Mouse (Mus musculus) hindbrain, embryonic 11.5 days (tissue): Measurements from ENCODE around the gene U2af1l4. TPM values are rescaled to one million over a fixed set of nuclear protein-coding genes. Genes with fewer than 3 reads are reported as not detected.

Experiments
- ATAC-seq: fragments of 200-750 bp; cut with Nextera tagmentation; 2 replicates; pipeline ENCODE4 v1.8.0; 2017; ENCODE audit warnings: mild to moderate bottlenecking, moderate TSS enrichment, moderate library complexity; ENCODE audit not compliant: low FRiP score
- DNase-seq: peaks from one replicate; pipeline ENCODE4 v3.0.0-alpha.2; 2015; ENCODE audit warnings: low spot score
- H3K27ac ChIP-seq: fragments of 300-500 bp; sonication (generic); 2 replicates; pipeline ENCODE4 v1.5.1; 2014; ENCODE audit warnings: mild to moderate bottlenecking, low read depth, low read length
- H3K27me3 ChIP-seq: fragments of 300-500 bp; sonication (generic); 2 replicates; pipeline ENCODE4 v1.6.1; 2014; ENCODE audit warnings: mild to moderate bottlenecking, low read length, moderate library complexity, mixed read lengths; ENCODE audit not compliant: control insufficient read depth, insufficient read depth
- H3K36me3 ChIP-seq: fragments of 300-500 bp; sonication (generic); 2 replicates; pipeline ENCODE4 v1.6.1; 2014; ENCODE audit warnings: mild to moderate bottlenecking, low read length, moderate library complexity, mixed read lengths; ENCODE audit not compliant: control insufficient read depth, insufficient read depth
- H3K4me1 ChIP-seq: fragments of 300-500 bp; sonication (generic); replicated peaks from 2 replicates; pipeline ENCODE4 v1.6.1; 2014; ENCODE audit warnings: low read length, mixed read lengths; ENCODE audit not compliant: control insufficient read depth, insufficient read depth
- H3K4me2 ChIP-seq: fragments of 300-500 bp; sonication (generic); replicated peaks from 2 replicates; pipeline ENCODE4 v1.6.1; 2014; ENCODE audit warnings: mild to moderate bottlenecking, low read depth, low read length
- H3K4me3 ChIP-seq: fragments of 300-500 bp; sonication (generic); 2 replicates; pipeline ENCODE4 v1.5.1; 2014; ENCODE audit warnings: low read depth, low read length
- H3K9ac ChIP-seq: fragments of 300-500 bp; sonication (generic); 2 replicates; pipeline ENCODE4 v1.6.1; 2014; ENCODE audit warnings: low read depth, low read length
- H3K9me3 ChIP-seq: fragments of 300-500 bp; sonication (generic); 2 replicates; pipeline ENCODE4 v1.6.1; 2016; ENCODE audit warnings: low read length; ENCODE audit not compliant: control insufficient read depth
- WGBS: fragments of 180-500 bp; shearing (Covaris S2); extraction: QIAGEN DNeasy Blood & Tissue Kit; methylation state at CpG from one replicate; pipeline ENCODE4 v1.1.7; 2014; 5-methylcytosine and 5-hydroxymethylcytosine counted together
- polyA plus RNA-seq: library from polyadenylated mRNA; unstranded; fragments of >200 nt; fragmentation: Nextera tagmentation; extraction: Ambion mirVana; gene quantifications from 2 replicates; pipeline ENCODE4 v1.2.1, GENCODE M21; 2014

Gene U2af1l4
- polyA plus RNA-seq, 1 experiment from 2014 or later = 100.0 TPM

- Histone ChIP-seq H3K4me2 (no peak overlapping the region; the same call in 1 of the 2 replicates), H3K9ac (no peak overlapping the region; the same call in 1 of the 2 replicates)
- 87% methylated on average over 13 of the region's 13 CpGs for WGBS
These were observed 5.1 kb upstream of the U2af1l4 start for GRCm38 (mm10) chr7:30557901-30558514.

DNA sequence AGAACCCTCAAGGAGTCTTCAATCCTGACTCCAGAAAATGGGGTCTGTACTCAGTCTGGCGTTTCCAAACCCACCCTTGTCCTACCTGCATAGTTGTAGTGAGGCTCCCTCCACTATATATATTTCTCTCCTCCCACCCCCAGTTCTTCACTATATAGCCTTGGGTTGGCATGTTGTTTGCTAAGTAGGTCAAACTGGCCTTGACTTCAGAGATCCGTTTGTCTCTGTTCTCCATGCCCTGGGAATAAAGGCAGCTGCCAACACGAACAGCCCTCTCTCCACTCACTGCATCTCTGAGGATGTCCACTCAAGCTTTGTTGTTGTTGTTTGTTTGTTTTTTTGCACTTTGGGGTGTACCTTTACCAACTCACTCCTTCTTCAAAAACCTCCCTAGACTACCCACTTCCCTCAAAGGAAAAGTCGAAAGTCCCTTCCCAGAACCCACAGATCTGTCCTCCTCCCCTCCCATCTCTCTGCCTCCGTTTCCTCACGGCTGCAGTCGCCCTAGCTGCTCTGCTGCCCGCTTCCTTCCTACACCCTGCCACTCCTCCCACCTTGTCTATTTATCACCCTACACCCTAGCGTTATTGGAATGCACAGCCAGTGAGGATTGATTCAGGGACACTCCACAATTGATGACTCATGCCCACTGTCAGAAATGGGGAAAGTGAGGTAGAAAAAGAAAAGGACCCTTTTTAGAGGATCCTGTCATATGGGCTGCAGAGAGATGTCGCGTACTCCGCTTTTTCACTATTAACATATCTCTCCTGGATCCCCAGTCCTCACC lies 4.3 kb upstream of the U2af1l4 start:
- ATAC-seq = peak; percentile 3
- 19% methylated on average over 12 of the region's 12 CpGs for WGBS
- peak overlapping the region; percentile 38 for H3K4me3 ChIP-seq
- 0 out of 2 replicates have a peak, but pooled peaks cover 5% of the 10 kb centered on the region for H3K36me3 ChIP-seq
- peak overlapping the region; percentile 68 for H3K4me2 ChIP-seq
- H3K4me1 ChIP-seq = no peaks in the 10 kb centered on the region; the same call in 1 of the 2 replicates
- H3K9ac ChIP-seq = peak overlapping the region; percentile 40
- H3K27me3 ChIP-seq = no peaks in the 10 kb centered on the region
- H3K9me3 ChIP-seq = no peaks in the 10 kb centered on the region
- no peak for DNase-seq
- no peak overlapping the region for H3K27ac ChIP-seq

More at GRCm38 (mm10) chr7:30557901-30558514, 5.1 kb upstream of the U2af1l4 start:
- DNase-seq = no peak
- ATAC-seq = no peak
- H3K36me3 ChIP-seq = 0 out of 2 replicates have a peak, but pooled peaks cover 5% of the 10 kb centered on the region
- peak overlapping the region; percentile 38; the same call in 1 of the 2 replicates for H3K4me3 ChIP-seq
- no peaks in the 10 kb centered on the region for H3K27me3 ChIP-seq
- peaks cover 3% of the 10 kb centered on the region for H3K4me1 ChIP-seq
- H3K9me3 ChIP-seq = no peaks in the 10 kb centered on the region
- H3K27ac ChIP-seq = no peak overlapping the region

GRCm38 (mm10) chr7:30559443-30559954 lies 3.6 kb upstream of the U2af1l4 start, which contains the start of gene Lin37:
TSS of gene Lin37 (minus strand) at chr7:30559838.
- H3K27ac ChIP-seq = no peak within 1 kb of the TSS
- peak within 1 kb of the TSS; percentile 40 for H3K9ac ChIP-seq
- DNase-seq = peak; percentile 94
- no peaks in the 10 kb centered on the region for H3K9me3 ChIP-seq
- no peaks in the 10 kb centered on the region; the same call in 1 of the 2 replicates for H3K4me1 ChIP-seq
- H3K36me3 ChIP-seq = 0 out of 2 replicates have a peak, but pooled peaks cover 5% of the 10 kb centered on the region
- H3K4me3 ChIP-seq = peak within 1 kb of the TSS; percentile 38
- peak; percentile 86 for ATAC-seq
- H3K27me3 ChIP-seq = no peaks in the 10 kb centered on the region
- WGBS = under 1% methylated on average over 20 of the region's 20 CpGs
- H3K4me2 ChIP-seq = peak within 1 kb of the TSS; percentile 68

GRCm38 (mm10) chr7:30560296-30560695 lies 2.8 kb upstream of the U2af1l4 start:
- H3K4me2 ChIP-seq = no peak overlapping the region
- ATAC-seq (no peak), DNase-seq (no peak)
- H3K36me3 ChIP-seq = 0 out of 2 replicates have a peak, but pooled peaks cover 5% of the 10 kb centered on the region
- H3K27me3 ChIP-seq = no peaks in the 10 kb centered on the region
- H3K4me1 ChIP-seq = no peaks in the 10 kb centered on the region; the same call in 1 of the 2 replicates
- H3K27ac ChIP-seq = no peak overlapping the region
- no peaks in the 10 kb centered on the region for H3K9me3 ChIP-seq
- WGBS = 65% methylated on average over 2 of the region's 2 CpGs
- no peak overlapping the region for H3K4me3 ChIP-seq
- no peak overlapping the region for H3K9ac ChIP-seq

DNA sequence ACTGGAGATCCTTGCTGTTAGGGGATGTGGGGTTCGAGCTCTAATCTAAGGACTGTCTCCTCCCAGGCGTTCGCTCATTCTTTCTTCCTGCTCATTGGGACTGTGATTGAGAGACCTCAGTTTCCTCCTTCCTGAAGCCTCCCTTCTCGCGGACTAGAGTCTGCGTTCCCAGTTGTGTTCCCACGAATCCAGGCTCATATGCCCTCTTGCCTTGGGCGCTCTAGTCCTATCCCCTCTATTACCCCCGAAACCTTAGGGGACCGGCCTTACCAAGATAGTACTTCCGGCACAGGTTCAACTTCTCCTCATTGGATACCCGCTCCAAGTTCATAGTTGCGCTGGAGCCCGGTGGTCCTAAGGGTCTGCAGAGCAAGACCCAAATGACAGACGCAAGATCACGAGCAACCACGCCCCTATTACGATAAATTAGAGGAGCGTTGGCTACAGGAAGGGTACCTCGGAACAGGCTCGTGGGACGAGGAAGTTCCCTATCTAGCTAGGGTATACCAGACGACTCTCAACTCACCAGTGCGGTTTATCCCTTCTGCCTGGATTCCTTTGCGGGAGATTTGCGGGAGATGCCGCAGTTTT lies 480 bp upstream of the U2af1l4 start:
- Histone ChIP-seq H3K9ac (peak overlapping the region; percentile 54), H3K27ac (0 out of 2 replicates have a peak overlapping the region, but pooled peaks have one; percentile 37), H3K4me3 (peak overlapping the region; percentile 76), H3K4me1 (no peaks in the 10 kb centered on the region; the same call in 1 of the 2 replicates), H3K36me3 (no peaks in the 10 kb centered on the region), H3K27me3 (no peaks in the 10 kb centered on the region), H3K9me3 (no peaks in the 10 kb centered on the region), H3K4me2 (peak overlapping the region; percentile 58)
- ATAC-seq (peak; percentile 24; the same call in 1 of the 2 replicates), DNase-seq (peak; percentile 46)
- 3% methylated on average over 27 of the region's 27 CpGs for WGBS

DNA sequence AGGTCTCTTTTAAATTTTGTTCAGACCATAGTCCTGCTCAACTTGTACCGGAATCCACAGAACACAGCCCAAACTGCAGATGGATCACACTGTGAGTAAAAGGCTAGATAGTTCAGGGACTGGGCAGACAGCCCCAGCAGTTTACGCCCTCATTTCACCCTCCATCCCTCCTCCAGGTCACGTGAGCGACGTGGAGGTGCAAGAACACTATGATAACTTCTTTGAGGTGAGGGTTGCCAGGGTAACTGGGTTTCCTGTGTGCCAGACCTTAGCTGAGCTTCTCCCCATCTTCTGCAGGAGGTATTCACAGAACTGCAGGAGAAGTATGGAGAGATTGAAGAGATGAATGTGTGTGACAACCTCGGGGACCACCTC lies 792 bp downstream of the U2af1l4 start:
- H3K27ac ChIP-seq = no peak overlapping the region
- H3K27me3 ChIP-seq = no peaks in the 10 kb centered on the region
- H3K4me1 ChIP-seq = no peaks in the 10 kb centered on the region
- DNase-seq (no peak), ATAC-seq (no peak)
- WGBS = 23% methylated on average over 6 of the region's 6 CpGs
- no peaks in the 10 kb centered on the region for H3K36me3 ChIP-seq
- no peaks in the 10 kb centered on the region for H3K9me3 ChIP-seq
- H3K4me3 ChIP-seq = peak overlapping the region; percentile 76
- H3K4me2 ChIP-seq = peak overlapping the region; percentile 59
- H3K9ac ChIP-seq = peak overlapping the region; percentile 29; the same call in 1 of the 2 replicates

GRCm38 (mm10) chr7:30564970-30565571 lies 2.0 kb downstream of the U2af1l4 start, which contains the start of gene Igflr1:
TSS of gene Igflr1 (plus strand) at chr7:30565427.
- no peak for DNase-seq
- H3K9ac ChIP-seq = no peak within 1 kb of the TSS

DNA sequence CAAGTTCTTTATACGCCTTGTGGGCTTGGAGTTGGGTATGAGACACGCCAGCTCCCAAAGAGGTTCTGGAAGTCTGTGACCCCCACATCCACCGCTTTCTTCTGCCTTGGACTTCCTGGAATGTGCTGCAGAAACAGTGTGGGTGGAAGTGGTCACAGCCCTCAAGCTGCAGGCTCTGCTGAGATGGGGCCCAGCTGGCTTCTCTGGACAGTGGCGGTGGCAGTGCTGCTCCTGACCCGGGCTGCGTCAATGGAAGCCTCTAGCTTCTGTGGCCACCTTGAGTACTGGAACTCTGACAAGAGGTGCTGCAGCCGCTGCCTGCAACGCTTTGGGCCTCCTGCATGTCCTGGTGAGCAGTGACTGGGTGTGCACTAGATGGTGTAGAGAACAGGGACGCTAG lies 2.9 kb downstream of the U2af1l4 start:
- Histone ChIP-seq H3K9me3 (no peaks in the 10 kb centered on the region), H3K4me2 (no peak overlapping the region), H3K4me1 (no peaks in the 10 kb centered on the region), H3K27me3 (no peaks in the 10 kb centered on the region), H3K27ac (no peak overlapping the region), H3K9ac (no peak overlapping the region), H3K4me3 (no peak overlapping the region), H3K36me3 (peaks cover 7% of the 10 kb centered on the region; the same call in 1 of the 2 replicates)
- no peak for DNase-seq
- WGBS = 91% methylated on average over 9 of the region's 9 CpGs
- no peak for ATAC-seq

More at GRCm38 (mm10) chr7:30564970-30565571, 2.0 kb downstream of the U2af1l4 start, which contains the start of gene Igflr1:
- H3K9me3 ChIP-seq = no peaks in the 10 kb centered on the region
- no peaks in the 10 kb centered on the region for H3K27me3 ChIP-seq
- H3K4me2 ChIP-seq = no peak within 1 kb of the TSS
- WGBS = 95% methylated on average over 12 of the region's 12 CpGs
- H3K27ac ChIP-seq = no peak within 1 kb of the TSS
- no peaks in the 10 kb centered on the region for H3K4me1 ChIP-seq
- ATAC-seq = no peak
- H3K4me3 ChIP-seq = no peak within 1 kb of the TSS
- 0 out of 2 replicates have a peak, but pooled peaks cover 2% of the 10 kb centered on the region for H3K36me3 ChIP-seq
